Mouse (Mus musculus): ENCODE measurements around the gene Cryzl1.

The Cryzl1 gene

GRCm38 (mm10) chr16:91728123-91729065 lies at the start of gene Cryzl1:
Cryzl1 (minus strand) TSS chr16:91728975.
- DNase-seq (ENCODE audit: low spot score in 2 of 2) = peak; percentile 85 to 89

- DNase-seq (ENCODE audit: low spot score in 2 of 2) = no peak
These were observed 43.8 kb upstream of the Cryzl1 start for GRCm38 (mm10) chr16:91772586-91772985.

DNA sequence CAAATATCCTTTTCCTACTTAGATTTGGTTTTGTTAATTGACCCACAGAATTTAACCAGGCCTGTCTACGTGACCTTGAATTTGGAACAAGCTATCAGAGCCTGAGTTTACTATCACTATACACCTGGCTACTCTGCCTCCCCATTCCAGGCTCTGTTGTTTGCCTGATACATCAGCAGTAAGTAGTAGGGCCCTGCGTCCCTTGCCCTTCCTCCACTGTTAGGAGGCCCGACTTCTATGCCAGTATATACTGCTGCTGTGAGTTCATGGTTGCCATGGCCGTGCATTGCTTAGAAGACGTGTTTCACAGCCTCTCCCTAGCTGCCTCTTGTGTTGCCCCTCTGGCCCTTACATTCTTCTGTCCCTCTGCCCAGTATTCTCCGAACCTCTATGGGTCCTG lies 42.6 kb upstream of the Cryzl1 start:
- no peak for DNase-seq (ENCODE audit: low spot score in 2 of 2)

- no peak for DNase-seq (ENCODE audit: low spot score in 2 of 2)
These were observed 41.9 kb upstream of the Cryzl1 start for GRCm38 (mm10) chr16:91770662-91771061.

DNA sequence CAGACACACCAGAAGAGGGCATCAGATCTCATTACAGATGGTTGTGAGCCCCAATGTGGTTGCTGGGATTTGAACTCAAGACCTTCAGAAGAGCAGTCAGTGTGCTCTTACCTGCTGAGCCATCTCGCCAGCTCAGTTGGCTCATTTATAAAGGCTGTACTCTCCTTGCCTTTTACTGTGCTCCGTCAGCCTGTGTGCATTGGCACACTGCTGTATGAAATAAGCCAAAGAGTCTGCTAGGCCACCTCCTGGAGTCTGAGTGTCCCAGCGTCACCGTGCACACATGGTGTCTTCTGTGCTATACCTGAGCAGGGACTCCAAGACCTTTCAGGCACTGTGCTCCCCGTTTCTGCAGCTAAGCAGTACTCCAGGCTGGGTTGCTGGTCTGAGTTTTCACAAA lies 41.1 kb upstream of the Cryzl1 start:
- DNase-seq (ENCODE audit: low spot score in 2 of 2) = no peak

DNA sequence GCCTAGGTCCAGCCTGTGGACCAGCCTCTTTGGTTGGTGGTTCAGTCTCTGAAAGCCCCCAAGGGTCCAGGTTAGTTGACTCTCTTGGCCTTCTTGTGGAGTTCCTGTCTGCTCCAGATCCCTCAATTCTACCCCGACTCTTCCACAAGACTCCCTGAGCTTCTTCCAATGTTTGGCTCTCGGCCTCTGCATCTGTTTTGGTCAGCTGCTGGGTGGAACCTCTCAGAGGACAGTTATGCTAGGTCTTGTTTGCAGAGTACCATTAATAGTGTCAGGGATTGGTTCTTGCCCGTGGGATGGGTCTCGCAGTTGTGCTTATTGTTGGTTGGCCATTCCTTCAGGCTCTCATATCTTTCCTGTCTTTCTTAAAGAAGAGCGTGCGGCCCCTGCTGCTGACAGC lies 39.8 kb upstream of the Cryzl1 start:
- DNase-seq (ENCODE audit: low spot score in 2 of 2) = no peak

GRCm38 (mm10) chr16:91767165-91767701 lies 38.5 kb upstream of the Cryzl1 start:
- DNase-seq (ENCODE audit: low spot score in 2 of 2) = no peak

GRCm38 (mm10) chr16:91765816-91766210 lies 37.0 kb upstream of the Cryzl1 start:
- DNase-seq (ENCODE audit: low spot score in 2 of 2) = no peak

DNA sequence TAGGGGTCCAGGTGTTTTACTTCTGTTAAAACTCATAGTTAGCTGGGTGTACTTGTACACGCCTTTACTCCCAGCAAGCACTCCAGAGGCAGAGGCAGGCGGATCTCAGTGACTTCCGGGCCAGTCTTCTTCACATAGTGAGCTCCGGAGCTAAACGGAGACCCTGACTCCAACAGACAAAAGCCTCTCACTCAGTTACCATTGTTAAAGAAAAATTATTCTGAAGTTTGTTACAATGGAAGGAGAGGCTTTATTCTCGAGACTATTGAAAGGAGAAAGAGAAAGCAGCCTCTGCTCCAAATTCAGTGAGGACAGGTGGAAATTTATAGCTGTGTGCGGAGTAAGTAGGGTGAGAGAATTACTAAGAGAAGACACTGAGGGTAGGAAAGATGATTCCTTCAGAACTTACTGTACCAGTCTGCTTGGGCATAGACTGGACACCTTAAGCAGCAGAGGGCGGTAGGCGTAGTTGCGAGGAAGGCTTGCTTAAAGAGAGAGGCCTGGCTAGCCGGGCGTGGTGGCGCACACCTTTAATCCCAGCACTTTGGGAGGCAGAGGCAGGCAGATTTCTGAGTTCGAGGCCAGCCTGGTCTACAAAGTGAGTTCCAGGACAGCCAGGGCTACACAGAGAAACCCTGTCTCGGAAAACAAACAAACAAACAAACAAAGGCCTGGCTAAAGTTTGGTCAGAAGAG lies 36.5 kb upstream of the Cryzl1 start:
- no peak for DNase-seq (ENCODE audit: low spot score in 2 of 2)

GRCm38 (mm10) chr16:91764414-91764813 lies 35.6 kb upstream of the Cryzl1 start:
- no peak for DNase-seq (ENCODE audit: low spot score in 2 of 2)

- no peak for DNase-seq (ENCODE audit: low spot score in 2 of 2)
These were observed 35.2 kb upstream of the Cryzl1 start for GRCm38 (mm10) chr16:91763975-91764374.

DNA sequence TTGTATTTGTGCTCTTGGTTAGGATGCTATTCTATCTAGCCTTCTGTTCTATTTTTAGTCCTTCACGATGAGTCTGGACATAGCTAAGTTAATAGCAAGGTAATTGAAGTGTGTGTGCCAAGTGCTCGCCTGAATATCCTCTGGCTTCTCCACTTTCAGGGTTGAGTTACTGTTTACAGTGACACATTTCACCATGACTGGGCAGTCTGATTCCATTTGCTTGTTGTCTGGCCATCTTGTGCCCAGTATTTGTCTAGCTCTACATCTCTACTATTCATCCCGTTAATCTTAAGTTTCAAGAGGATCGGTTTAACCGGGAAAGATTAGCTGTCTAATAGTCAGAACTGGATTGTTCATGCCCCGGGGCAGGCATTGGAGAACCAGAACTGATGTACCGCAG lies 33.7 kb upstream of the Cryzl1 start:
- no peak for DNase-seq (ENCODE audit: low spot score in 2 of 2)

- no peak for DNase-seq (ENCODE audit: low spot score in 2 of 2)
These were observed 33.0 kb upstream of the Cryzl1 start for GRCm38 (mm10) chr16:91761761-91762160.

- no peak for DNase-seq (ENCODE audit: low spot score in 2 of 2)
These were observed 32.4 kb upstream of the Cryzl1 start for GRCm38 (mm10) chr16:91761202-91761601.

DNA sequence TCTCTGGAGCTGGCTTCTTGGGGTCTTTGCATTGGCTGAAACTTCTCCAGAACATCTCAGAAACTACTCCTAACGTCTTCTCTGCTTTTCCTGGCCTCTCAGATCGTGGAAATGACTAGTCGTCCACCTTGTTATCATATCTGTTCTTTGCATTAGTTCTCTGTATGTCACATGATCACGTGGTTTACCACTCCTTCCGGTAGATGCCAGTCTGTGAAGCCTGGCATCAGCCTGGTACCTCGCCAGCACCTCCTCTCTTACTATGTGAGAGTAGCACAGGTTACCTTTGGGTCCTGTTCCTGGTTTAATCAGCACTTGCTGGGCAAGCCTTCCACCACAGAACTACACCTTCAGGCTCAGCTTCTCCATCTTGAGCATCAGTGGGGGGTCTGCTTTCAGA lies 26.2 kb upstream of the Cryzl1 start:
- DNase-seq (ENCODE audit: low spot score in 2 of 2) = no peak

GRCm38 (mm10) chr16:91753611-91754010 lies 24.8 kb upstream of the Cryzl1 start:
- no peak for DNase-seq (ENCODE audit: low spot score in 2 of 2)

DNA sequence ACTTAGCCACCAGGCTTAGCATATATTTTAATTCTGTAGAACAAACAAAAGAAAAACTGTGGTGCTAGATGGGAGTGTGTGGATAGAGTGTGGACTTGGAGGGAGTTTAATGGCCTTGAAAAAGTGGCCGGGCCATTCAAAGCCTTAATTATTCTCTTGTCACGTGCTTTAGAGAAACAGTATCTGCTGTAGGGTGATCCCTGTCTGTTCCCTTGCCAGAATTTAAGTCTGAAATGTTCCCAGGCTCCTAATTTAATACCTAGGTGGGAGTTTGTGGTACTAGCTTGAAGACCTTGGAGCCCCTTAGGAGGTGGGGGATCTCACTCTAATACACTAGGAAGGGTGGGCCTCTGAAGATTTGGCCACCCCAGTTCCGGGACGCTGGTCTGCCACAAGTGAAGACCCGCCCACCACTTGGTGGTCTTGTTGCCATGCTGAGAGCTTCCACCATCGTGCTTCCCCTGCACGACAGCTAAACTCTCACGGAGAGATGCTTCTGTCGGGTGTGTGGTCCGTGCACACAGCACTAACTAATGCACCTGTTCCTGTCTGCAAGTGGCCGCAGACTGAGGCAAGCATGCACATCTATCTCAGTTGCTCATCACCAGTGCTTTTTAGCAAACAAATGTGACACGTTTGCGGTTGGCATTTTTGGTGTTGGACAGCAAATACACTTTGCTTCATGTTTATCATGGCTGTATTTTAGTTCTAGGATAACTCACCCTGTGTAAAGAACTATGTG lies 23.0 kb upstream of the Cryzl1 start:
- DNase-seq (ENCODE audit: low spot score in 2 of 2) = no peak

GRCm38 (mm10) chr16:91747567-91747966 lies 18.8 kb upstream of the Cryzl1 start:
- no peak for DNase-seq (ENCODE audit: low spot score in 2 of 2)

DNA sequence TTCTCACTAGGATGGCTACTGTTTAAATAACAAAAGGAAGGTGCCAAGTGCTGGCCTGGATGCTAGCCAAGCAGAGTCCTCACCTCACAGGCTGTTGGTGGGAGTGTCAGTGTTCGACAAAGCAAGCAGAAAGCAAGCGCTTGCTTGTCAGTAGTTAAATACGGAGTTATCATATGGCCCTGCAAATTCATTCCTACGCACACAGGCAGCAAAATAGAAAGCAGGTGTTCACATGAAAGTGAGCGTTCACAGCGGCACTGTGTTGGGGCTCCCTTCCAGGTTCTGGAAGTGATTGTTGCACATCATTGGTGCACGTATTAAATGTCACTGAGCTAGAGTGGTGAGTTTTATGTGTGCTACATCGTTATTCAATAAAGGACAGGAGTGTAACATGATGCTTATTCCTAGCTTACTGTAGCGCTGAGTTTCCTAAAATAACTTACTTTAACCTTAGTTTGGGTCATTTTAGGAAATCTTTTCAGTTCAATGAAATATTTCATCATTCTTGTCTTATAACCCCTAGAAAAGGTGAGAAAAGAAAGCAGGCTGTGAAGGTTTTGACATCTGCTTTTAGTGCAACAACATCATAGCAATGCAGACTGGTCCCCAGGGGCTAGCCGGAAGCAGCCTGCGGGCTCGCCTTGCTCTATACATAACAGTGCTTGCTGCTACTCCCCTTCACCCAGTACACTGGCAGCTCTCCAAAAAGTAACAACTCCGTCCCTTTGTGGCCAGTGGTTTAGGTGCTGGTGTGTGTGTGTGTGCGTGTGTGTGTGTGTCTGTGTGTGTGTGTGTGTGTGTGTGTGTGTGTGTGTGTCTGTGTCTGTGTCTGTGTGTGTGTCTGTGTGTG lies 17.6 kb upstream of the Cryzl1 start:
- no peak for DNase-seq (ENCODE audit: low spot score in 2 of 2)

GRCm38 (mm10) chr16:91743055-91743454 lies 14.3 kb upstream of the Cryzl1 start:
- DNase-seq (ENCODE audit: low spot score in 2 of 2) = no peak

DNA sequence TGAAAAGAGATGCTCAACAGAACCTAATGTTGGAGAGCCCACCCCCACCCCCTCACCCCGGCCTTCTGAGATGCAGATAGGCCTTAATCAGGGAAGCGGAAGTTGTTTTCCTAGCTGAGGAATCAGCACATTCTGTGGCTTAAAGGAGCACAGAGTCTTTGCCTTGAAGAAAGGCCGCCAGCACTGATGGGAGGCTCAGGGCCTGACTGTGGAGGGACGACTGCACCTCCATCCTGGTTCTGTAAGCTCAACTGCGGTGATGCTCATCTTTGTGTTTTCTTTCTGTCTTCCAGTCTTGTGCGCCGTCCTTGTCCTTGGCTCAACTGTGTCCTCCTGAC lies 12.1 kb upstream of the Cryzl1 start:
- DNase-seq (ENCODE audit: low spot score in 2 of 2) = no peak

Measured in thymus, postnatal 10 days (tissue).